Mouse (Mus musculus) lung, postnatal 14 days (tissue): Measurements from ENCODE around the gene Slco2a1.

Experiments
- DNase-seq: peaks from one replicate; pipeline ENCODE4 v3.0.0; 2021

Gene Slco2a1

GRCm38 (mm10) chr9:102985111-102985510 is 3.4 kb upstream of the Slco2a1 start:
- peak; percentile 28 for DNase-seq

DNA sequence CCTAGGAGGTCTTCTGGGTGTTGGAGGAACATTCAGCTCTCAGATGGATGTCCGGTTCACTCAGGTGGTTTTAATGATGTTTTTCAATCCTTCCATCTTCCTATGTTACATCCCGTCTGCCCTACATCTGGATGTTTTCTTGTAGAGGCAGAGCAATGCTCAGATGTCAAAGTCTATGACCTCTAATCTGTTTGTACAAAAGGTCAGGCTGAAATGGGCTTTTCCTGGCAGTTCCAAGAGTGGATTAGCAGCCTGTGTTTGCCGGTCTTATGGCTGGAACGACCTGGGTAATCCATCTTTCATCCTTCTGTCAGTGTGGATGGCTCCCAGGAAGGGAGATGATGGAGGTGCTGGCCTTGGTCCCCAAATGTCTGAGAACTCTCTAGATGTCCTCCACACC is 2.6 kb upstream of the Slco2a1 start:
- DNase-seq = no peak

GRCm38 (mm10) chr9:102990306-102991133 is 2.0 kb downstream of the Slco2a1 start:
- DNase-seq = peak; percentile 39

DNA sequence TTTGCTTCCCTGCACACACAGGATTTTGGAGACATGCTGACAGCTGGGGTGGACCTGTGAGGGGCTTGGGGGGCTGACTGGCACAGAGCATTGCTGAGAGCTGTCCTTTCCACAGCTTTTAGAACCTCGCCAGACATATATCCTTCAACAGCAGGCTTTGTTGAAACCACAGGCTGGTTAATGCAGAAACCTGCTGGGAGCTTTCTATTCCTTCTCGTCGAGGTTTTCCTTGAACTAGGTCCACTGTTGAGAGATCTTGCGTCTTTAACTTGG is 2.6 kb downstream of the Slco2a1 start:
- DNase-seq = no peak

DNA sequence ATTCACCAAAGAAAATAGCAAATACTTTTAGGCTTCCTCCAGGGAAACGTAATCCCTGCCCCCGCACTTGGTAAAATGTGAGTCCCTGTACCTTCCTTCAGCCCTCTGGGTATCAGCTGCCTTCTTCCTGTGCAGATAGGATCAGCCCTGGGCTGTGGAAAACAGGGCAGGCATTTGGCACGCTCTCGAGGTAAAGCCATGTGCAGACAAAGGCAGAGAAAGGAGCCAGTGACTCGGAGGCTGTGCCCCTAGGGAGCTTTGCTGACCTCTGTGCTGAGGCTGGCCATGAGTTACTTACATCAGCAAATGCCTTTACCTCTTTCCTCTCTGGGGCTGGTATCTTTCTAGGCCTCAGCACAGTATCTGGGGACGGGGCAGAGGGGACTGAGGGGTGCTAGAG is 4.4 kb downstream of the Slco2a1 start:
- peak; percentile 51 for DNase-seq

GRCm38 (mm10) chr9:102993764-102994163 is 5.3 kb downstream of the Slco2a1 start:
- DNase-seq = no peak

DNA sequence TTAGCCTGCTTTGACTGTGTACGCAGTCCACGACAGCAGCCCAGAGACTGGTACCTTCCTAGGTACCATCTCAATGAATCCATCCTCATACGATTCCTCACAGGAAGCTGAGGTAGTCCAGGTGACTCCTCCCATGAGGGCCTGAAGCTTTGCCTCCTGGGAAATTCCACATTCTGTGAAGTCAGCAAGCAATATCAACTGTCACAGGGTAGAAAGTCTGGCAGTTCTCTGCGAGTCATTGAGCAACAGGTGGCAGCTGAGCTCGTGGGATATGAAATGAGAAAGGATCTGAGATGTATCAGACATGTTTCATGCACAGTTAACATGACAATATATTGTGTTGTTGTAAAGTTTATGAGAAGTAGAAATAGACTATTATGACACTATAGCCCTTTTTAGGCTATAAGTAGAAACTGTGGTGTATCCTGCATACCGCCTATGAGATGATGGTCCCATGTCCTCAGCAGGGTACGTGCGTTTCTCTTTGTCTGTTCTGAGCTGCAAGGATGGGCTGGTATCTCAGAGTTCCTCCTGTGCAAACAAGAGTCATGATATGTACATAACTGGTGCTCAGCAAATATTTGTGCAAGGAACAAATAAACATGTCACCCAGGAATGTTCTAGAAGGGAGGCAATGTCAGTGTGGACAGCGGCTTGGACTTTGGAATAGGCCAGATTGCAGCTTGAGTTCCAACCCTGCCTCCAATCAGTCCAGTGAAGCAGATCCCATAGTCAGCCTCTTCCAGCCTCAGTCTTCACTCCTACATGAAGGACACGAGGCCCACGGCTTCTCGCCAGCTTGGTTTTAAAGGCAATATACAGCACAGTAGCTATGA is 7.5 kb downstream of the Slco2a1 start:
- no peak for DNase-seq

DNA sequence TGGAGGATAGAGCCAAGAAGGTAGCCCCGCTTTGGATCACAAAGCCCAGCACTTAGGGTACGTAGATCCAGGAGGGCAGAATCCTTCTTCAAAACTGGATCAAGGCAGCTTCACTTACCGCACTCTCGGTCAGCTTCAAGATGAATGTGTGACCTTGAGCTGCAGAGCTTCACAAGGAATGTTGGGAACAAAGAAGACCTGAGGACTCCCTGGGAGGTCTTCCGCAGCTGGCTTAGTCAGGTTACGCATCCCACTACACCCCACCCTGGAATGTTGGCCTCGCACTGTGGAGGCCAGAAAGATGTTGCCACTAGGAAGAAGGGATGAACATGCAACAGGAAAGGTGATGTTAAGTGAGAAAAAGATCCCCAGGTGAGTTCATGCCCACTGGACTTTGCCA is 11.9 kb downstream of the Slco2a1 start:
- no peak for DNase-seq

DNA sequence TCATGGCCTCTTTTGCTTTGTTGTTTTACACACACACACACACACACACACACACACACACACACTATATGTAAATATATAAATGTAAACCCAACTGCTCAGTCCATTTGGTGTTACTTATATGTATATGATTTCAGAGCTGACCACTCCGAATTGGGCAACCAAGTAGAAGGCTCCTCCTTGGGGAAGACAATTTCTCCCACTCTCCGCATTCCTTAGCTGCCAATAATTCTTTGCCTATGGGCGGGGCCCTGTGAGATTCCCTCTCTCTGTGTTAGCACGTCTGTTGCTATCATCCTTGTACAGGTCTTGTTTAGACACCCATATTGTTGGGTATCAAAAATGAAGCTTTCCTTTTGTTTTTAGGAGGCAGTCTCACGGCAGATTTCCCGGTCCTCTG is 15.8 kb downstream of the Slco2a1 start:
- no peak for DNase-seq

GRCm38 (mm10) chr9:103007699-103008078 is 19.2 kb downstream of the Slco2a1 start:
- peak; percentile 89 for DNase-seq

GRCm38 (mm10) chr9:103008079-103008855 is 19.8 kb downstream of the Slco2a1 start:
- DNase-seq = peak; percentile 70

DNA sequence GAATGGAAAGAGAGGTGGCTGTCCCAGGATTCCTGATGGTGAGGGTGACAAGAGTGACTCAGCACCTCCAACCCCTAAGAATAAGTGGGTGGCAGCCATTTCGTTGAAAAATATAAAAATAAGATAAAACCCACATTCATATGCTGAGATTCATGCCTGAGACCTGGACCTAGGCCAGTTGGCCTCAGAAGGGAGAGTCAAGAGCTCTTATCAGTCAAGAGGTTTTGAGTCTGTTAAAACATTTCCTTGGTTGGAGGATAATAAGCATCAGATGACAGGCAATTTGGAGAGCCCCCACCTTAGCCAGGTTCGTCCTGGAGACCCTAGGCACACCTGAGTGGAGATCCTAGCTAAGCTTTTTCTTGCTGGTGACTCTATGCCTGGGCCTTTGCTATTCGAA is 21.6 kb downstream of the Slco2a1 start:
- peak; percentile 59 for DNase-seq

DNA sequence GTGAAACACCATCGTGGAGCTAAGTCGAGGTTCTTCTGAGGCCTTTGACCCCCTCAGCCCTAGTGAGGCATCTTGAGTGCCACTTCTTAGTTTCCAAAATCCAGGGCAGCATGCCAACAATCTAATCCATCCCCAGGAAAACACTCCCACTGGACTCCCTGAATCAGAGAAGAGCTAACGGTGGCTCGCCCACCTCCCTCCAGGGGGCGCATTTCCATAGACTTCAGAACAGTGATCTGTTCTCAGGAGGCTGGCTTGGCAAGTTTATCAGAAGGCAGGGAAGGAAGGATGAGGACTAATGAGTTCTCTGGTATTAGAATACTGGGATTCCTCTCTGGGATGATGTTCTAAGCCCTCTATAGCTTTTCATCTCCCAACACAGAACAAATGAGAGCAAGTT is 24.9 kb downstream of the Slco2a1 start:
- peak; percentile 87 for DNase-seq

- DNase-seq = no peak
These were observed 26.2 kb downstream of the Slco2a1 start for GRCm38 (mm10) chr9:103014686-103015085.

GRCm38 (mm10) chr9:103024116-103024515 is 35.6 kb downstream of the Slco2a1 start:
- no peak for DNase-seq

DNA sequence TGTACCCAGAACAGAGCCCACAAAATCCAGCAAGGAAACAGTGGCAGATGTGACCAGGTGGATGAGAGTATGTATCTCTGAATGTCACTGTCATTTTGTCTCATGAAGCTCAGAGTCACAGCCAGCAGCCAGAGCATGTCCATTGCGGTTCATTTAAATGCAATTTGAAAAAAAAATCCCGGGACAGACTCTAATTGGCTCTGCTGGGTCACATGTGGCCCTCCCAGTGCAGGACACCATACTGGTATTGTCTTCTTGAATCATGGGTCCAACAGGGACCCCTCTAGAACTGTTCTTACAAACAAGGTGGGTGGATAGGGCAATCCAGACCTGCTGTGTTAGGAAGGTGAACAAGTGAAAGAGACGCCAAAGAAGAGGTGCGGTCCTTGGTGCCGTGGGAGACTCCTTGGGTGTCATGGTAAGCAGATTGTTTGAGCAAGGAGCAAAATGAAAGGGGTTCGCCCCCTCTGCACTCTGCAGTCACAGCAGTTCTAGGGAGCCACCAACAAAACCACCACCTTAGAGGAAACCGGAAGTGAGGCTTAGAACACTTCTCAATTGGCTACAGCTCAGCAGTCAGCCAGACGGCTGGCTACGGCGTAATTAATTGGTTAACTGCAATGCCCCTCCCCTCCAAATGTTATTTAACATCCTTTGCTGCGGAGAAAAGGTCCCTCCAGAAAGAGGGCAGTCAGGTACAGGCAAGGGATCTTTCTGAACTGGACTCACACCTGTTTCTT is 38.8 kb downstream of the Slco2a1 start:
- DNase-seq = no peak

DNA sequence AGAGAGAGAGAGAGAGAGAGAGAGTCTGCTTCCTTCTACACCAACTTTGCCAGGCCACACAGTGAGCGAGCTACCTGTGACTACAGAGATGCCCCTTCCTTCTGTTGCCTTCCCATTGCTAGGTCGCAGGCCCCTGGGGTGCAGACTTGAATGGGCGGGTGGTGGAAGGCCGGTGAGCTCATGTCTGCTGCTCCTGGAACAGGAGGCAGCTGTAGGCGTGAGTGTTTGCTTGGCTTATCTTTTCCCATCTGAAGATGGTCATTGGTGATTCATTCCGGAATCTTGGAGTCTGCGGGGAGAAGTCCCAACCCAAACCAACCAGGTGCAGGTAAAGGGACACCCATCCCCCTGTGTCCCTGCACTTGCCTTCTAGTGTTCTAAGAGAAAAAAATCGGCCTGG is 40.5 kb downstream of the Slco2a1 start:
- no peak for DNase-seq

DNA sequence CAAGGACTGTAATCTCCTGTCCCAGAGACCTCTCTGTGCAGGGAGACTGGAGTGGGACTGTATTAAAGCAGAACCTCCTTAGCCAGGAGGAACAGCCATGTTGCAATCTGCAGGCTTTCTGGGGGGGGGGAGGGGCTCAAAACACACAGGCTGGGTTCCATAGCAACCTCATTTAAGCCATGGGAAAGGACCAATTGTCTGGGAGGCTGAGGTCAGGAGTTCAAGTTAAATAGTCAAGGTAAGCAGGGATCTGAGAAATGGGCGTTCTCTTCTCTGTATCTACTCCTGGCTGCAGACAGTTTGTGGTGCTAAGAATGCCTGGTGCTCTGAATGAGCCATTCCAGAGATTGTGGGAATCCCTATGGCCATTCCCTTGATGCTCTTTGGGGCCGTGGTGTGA is 41.5 kb downstream of the Slco2a1 start:
- no peak for DNase-seq

DNA sequence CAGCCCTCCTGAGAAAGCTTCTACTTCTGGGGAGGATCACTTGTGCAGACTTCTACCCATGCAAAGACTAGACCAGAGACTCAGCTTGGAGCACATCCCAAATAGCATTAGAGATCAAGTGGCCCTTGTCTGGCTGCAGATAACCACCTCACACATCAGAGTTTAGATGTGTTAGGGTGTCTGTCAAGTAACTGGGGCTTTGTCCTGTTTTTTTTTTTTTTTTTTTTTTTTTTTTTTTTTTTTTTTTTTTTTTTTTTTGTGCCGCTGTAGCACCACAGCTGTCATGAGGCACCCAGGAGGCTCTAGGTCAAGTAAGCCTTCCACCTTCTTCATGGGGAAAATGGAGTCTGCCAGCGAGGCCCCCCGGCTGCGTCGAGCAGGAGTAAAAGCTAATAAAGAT is 42.7 kb downstream of the Slco2a1 start:
- DNase-seq = no peak

GRCm38 (mm10) chr9:103032193-103032592 is 43.7 kb downstream of the Slco2a1 start:
- DNase-seq = peak; percentile 74

DNA sequence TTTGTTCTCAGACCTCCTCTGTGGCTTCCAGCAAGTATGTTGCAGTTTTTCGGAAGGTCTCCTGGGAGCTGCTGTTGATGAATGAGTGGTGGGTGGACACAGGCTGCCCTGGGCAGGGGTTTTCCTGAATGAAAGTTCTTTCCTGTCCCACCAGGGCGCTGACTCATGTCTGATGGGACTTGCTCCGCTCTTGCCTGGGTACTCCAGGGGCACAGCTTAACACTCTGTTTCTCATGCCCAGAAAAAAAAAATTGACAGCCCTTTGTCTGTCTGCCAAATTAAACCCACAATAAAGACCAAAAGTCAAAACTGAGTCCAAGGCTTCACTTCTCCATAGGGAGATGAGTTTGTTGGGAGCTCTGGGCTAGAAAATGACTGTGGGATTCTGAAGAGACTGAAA is 44.9 kb downstream of the Slco2a1 start:
- DNase-seq = no peak

GRCm38 (mm10) chr9:103036971-103037391 is 48.5 kb downstream of the Slco2a1 start:
- peak; percentile 46 for DNase-seq

DNA sequence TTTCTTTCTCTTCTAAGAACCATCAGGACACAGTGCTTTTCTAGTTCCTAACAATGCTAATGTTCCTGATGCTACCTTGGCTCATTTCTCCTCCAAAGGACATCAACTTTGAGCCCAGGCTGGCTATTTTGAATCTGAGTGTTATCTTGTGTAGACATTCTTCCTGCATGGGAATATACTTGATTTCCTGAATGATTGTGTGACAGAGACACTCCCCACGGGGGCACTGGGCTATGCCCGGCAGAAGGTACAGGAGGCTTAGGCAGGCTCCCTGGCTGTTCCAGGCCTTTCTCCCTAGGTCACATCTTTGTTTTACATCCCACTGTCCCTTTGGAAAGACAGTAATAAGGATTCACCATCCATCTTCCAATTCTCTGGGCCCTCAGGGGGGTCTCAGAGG is 49.8 kb downstream of the Slco2a1 start:
- DNase-seq = peak; percentile 41
